Mouse (Mus musculus) testis, postnatal 14 days (tissue): ENCODE data around the gene Dnah2.

Source experiments
- DNase-seq: peaks from one replicate; pipeline ENCODE4 v3.0.0; 2021; ENCODE audit warnings: low spot score

Gene Dnah2

GRCm38 (mm10) chr11:69418481-69419442, 130.1 kb downstream of the Dnah2 start:
- peak; percentile 96 for DNase-seq

DNA sequence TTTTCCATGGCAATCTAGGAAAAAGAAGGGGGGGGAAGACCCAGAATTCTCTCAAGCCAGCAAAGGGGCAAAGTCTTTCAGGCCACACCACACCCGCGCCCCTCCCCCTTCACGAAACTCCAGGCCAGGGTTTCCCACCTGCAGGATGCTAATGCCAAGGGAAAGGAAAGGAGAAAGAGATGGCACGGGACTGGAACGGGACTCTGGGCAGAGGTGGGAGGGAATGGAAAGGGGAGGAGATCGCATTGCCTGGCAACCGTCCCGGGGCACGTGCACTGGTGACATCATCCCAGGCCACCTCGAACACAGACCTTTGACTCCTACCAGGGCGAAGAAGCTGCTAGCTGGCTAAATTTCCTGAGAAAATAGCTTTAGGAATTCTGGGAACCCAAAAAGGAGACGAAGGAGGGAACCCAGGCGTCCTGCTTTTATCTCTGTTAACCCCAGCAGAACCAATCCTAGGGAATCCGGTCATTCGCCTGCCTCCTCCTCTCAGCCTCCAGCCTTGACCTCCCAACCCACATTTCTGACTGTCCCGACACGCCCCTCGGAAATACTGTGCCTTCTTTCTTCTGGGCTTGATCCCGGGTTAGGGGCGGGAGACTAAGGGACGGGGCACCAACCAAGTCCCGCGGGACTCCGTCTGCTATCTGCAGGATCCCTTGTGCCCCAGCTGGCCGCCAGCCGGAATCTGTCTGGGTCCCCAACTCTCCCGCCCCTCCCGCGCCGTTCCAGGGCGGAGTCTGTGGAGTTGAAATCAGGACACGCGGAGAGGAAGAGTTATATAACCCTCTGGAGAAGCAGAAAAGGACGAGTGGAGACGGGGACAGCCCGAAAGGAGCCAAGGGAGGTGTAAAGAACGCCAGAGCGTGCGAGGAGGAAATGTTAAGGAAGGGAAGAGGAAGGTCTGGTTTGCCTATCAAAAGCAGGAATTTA, 131.2 kb downstream of the Dnah2 start:
- peak; percentile 95 for DNase-seq

GRCm38 (mm10) chr11:69416921-69417448, 131.9 kb downstream of the Dnah2 start:
- DNase-seq, result no peak

DNA sequence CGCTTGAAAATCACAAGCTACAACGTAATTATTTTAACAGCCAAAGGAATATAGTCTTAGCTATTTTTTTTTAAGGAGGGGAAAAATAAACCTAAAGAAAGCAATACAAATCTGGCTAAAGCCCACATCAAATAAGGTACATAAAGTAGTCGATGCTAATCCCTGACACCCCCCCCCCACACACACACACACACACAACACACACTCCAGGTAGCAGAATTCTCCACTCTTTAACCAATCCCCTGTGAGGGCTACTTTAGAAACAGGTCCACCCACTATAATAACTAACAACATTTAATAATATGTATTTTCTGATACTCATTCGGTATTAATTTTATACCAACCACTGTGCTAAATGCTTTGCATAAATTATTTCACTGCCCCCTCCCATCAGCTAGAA, 132.4 kb downstream of the Dnah2 start:
- no peak for DNase-seq

DNA sequence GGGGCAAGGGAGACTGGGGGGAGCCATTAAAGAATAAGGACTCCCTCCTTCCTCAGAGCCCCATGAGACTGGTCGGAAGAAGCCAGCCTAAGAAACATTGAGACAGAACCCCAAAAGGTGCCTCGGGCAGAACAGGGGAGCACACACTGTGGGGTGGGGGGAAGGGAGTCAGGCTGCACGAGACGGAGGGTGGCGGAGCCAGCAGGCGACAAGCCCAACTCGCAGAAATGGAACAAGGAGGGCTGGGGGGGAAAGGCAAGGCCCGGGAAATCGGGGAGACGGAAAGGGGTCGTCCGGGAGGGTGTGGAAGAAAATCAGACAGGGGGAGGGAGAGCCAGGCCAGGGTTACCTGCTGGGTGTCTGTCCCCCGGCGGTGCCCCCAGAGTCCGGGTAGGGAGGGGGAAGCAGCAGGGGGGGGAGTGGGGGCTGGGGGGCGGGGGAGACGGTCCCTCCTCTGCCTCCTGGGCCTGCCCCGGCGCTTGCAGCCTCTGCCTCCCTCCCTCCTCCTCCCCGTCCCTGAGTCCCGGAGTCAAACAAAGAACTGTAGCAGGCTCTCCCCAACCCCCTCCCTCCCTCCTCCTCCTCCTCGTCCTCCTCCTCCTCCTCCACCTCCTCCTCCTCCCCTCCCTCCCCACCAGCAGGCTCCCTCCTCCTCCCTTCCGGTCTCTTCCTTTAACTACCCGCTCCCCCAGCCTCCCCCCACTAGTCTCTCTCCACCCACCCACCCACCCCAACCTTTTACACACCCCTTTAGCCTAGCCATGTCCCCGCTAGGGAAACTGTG, 133.1 kb downstream of the Dnah2 start:
- peak; percentile 81 for DNase-seq

GRCm38 (mm10) chr11:69415327-69415667, 133.6 kb downstream of the Dnah2 start:
- DNase-seq, result peak; percentile 56

DNA sequence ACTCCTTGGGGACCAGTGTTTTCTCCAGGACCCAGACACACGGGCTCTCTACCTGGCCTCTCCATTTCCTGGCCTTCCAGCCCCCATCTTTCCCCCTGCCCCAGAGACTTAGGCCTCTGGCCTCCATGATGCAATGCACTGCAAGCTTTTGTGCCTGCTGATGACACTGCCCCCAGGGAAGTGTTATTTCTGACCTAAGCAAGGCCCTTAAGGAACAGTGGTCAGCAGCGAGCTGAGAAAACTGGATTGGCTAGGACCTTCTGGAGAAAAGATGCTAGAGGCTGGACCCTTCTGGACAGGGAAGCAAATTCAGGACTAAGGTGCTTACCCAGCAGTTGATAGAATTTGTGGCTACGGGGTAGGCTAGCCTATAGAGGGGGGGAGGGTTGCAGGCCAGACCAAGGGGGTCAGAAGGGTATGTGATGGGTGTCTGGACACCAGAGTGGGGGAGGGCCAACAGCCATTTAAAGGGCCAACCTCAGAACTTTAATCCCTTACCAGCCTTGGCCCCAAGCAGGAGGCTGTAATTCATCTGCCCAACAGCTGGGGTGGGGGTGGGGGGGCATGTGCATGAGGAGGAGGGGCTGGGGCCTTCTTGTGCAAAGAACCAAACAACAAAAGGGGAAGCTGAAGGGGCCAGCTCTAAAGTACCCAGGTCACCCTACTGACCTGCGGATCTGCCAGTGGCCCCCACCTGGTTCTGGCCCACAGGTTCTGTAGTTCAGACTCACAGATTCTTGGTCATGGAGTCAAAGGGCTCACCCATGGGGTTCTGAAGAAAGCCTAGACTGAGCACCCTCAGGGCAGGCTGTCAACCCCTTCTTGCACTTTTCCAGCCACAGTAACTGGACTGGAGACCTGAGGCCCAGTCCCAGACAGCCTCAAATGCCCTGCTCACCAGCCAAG, 134.2 kb downstream of the Dnah2 start:
- DNase-seq, result no peak

DNA sequence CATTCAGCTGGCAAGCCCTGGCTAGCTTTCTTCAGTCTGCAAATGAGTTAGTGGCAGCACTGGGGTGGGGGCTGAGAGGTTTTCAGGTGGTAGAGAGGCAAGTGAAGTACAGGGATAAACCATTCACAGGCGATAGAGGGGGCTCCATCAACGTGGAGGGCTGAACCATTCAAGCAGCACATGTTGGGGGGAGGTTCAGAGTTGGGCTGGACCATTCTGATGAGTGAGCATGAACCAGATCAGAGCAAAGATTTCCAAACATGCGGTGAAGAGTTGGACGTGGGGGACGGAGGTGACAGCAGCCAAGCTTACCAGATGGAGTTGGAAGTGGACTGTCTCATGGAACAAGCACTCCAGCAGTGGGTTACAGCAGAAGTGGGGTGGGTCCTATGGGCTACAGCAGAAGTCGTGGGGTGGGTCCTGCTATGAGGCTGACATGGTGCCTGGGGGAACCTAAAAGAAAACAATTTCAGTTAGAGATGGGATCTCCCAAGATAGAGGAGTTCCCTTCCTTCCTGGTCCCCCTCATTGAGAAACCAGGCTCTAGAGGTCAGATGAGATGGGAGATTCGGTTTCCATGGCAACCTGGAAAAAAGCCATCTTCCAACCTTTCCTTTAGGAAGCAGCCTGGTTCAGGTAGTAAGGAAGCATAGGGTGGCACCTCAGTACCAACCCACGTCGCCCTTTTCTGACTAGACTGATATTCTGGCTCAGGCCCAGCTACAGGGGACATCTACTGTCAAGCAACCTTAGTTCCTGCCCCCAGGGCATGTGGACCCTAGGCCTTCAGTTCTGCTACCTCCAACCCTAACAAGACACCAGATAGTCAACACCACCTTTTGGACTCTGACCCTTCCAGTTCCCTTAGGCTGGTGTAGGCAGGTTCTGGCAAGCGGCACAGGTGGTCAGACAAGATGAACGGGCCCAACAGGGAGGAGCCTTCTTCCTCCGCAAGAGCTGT, 135.4 kb downstream of the Dnah2 start, which contains the start of gene Kdm6b:
Gene Kdm6b, minus strand, starts transcription at position 455 of the 961 bp plus-strand sequence.
- DNase-seq, result peak; percentile 14

DNA sequence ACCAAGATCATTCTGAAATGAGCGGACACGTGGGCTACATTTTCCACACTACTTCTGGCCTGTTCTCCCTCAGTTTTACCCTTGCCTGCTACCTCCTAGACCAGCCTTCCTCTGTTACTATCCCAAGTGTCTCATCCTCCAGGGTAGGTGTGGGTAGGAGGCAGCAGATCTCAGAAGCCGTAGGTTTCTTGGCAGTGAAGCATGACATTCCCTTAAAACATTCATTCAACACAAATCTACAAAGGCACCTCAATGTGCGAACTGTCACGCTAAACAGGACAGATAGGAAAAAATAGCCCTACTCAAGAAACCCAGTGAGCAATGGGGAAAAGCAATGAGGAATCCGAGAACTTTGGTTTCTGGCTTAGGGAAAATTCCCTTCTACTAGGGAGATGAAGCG, 136.4 kb downstream of the Dnah2 start:
- DNase-seq, result no peak

DNA sequence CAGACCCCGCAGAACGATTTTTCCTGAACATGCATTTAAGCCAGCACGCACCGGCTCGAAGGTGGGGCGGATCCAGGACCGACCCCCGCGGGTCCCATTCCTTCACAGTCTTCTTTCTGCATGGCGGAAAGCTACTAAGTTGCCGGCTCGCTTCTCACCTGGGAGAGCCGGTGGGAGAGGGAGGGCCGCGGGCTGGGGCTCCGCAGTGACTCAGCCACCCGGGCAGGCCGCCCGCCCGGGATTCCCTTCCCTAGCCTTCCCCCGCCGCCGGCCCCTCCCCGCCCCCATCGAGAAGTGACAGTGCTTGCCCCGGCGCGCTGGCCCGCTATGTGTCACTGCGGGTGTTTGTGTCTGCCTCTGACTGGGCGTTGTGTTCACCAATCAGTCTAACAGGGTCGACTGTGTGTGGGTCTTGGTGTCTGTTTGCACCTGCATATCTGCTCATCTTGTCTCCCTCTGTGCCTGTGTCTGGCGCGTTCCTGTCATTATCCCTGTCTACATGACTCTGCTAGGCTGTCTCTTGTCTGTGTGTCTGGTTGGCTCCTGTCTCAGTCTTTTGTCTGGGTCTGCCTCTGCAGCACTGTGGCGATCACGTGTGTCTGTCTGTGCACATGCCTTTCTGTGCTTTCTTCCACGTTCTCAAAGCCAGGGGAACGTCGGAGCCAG, 137.2 kb downstream of the Dnah2 start:
- DNase-seq, result peak; percentile 79

- DNase-seq, result peak; percentile 95
Measured at GRCm38 (mm10) chr11:69411073-69411535, 137.8 kb downstream of the Dnah2 start.

DNA sequence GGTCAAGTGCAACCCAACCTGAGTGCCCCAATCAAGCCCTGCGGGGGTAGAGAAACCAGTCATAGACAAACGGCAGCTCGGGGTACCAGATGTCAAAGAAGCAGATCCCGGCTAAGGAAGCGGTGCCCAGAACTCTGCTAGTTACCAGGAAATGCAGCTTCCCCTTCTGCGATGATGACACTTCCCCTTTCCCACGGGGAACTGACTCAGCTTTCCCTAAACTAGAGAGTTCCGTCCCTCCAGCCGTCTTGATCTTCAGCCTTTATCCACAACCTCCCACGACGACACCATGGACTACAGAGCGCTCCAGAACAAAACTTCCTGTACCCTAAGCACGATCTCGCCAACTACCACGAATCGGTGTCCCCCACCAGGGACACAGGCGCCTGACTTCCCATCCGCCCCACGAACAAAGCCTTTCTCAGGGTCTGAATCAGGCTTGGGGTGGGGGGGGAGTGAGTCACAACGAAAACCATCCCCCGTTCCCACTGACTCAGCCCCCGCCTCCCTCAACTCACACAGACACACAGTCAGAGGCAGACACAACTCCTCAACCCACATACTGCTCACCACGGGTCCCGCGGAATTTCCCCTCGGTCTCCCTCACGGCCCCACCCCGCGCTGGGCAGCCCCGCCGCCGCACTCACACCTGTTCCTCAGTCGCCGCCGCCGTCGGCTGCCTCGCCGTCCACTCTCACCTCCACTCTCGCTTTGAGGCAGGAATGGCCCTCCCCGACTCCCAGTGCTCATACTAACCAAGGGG, 138.4 kb downstream of the Dnah2 start:
- no peak for DNase-seq

DNA sequence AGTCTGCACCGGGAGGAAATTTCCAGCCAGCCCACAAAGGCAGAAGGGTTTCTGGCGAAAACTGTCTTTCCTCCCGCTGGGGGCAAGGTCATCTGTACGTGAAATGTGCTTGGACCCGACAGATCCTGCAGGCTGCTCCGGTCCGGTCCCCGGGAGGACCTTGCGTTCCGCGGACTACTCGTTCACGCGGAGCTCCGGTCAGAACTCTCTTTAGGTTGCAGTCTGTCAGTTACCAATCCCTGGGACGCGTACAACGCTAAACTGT, 138.9 kb downstream of the Dnah2 start:
- DNase-seq, result no peak

DNA sequence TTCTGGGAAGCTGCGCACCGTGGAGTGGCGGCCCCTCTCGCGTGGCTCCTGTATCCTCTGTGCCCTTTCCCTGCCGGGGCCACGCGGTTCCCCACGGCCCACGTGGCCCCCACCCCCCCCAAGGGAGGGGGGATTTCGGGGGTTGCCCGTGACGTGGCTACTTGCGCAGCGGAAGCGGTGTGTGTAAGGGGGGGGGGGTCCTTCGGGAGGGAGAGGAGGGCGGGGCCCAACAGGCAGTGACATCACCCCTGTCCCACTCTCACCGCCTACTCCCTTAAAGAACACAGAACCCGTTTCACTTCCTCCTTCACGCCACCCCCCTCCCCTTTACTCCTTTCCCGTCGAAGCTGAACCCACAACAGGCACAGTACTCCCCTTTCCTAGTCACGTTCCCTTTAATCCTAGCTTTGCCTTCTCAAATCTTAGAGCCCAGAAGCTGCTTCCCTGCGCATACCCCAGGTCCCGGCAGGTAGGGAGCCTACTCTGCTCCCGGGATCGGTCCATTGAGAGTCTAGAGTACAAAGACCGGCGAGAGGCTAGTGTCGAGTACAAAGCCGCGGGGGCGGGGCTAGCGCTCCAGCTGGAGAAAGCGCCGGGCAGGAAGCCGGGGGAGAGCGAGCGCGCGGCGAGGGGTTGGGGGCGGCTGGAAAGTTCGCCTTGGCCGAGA, 139.4 kb downstream of the Dnah2 start:
- peak; percentile 87 for DNase-seq

- DNase-seq, result peak; percentile 85
Measured at GRCm38 (mm10) chr11:69408541-69409377, 140.2 kb downstream of the Dnah2 start.

GRCm38 (mm10) chr11:69407724-69408004, 141.2 kb downstream of the Dnah2 start:
- no peak for DNase-seq
